ENCODE assay signal across 8 mouse cellular contexts in genomic region chr7:82752171-82753085, GRCm38 (mm10).
A peak's percentile ranks its signal among the peaks of the same experiment; 100 is the strongest.
DNase-seq lines count a peak whose midpoint lies in the region; ATAC-seq and TF ChIP-seq lines count a peak whose summit lies in the region.

No protein-coding gene starts in this region.

- peaks cover 20% of the 10 kb centered on the region for H3K4me1 ChIP-seq in heart, embryonic 12.5 days (replicated peaks)
- H3K4me1 ChIP-seq in stomach, postnatal 0 days (replicated peaks; ENCODE audit: control insufficient read depth, insufficient read depth) = peaks cover 5% of the 10 kb centered on the region; the same call in 1 of the 2 replicates

- H3K9me3 ChIP-seq in heart, embryonic 12.5 days (replicated peaks) = no peaks in the 10 kb centered on the region
- H3K9me3 ChIP-seq in stomach, postnatal 0 days (ENCODE audit: control insufficient read depth, low read length) = no peaks in the 10 kb centered on the region

- peak; percentile 37 for DNase-seq in urinary bladder, adult 18-20 months (ENCODE audit: low spot score in 2 of 2)
- DNase-seq in urinary bladder, postnatal 4 days (ENCODE audit: low spot score in 2 of 2) = no peak
- DNase-seq in kidney, postnatal 4 days = peak; percentile 56 to 66
- peak; percentile 80 for DNase-seq in stomach, postnatal 0 days (ENCODE audit: low spot score)
- DNase-seq in spleen, postnatal 14 days (ENCODE audit: low spot score in 2 of 2) = no peak
- DNase-seq in testis, postnatal 14 days (ENCODE audit: low spot score) = no peak
- no peak for DNase-seq in left cerebral cortex, adult 8-10 months (ENCODE audit: low spot score in 2 of 2)

- no peak overlapping the region for H3K9ac ChIP-seq in heart, embryonic 12.5 days
- no peak overlapping the region for H3K9ac ChIP-seq in stomach, postnatal 0 days (ENCODE audit: low read length)

- TF ChIP-seq EP300 in stomach, postnatal 0 days (optimal IDR thresholded peaks at IDR 0.05) = no peak

- ATAC-seq in heart, embryonic 12.5 days (ENCODE audit: insufficient number of reproducible peaks, low FRiP score) = 0 out of 2 replicates have a peak, but pooled peaks have one; percentile 33
- peak; percentile 87 for ATAC-seq in stomach, postnatal 0 days (ENCODE audit: low FRiP score, low TSS enrichment)

- no peaks in the 10 kb centered on the region for H3K27me3 ChIP-seq in heart, embryonic 12.5 days (replicated peaks)
- H3K27me3 ChIP-seq in stomach, postnatal 0 days (ENCODE audit: control insufficient read depth, insufficient read depth, low read length) = no peaks in the 10 kb centered on the region

- peak overlapping the region; percentile 77 for H3K27ac ChIP-seq in heart, embryonic 12.5 days (ENCODE audit: poor library complexity, severe bottlenecking)
- peak overlapping the region; percentile 74 for H3K27ac ChIP-seq in stomach, postnatal 0 days (replicated peaks)

- no peak overlapping the region for H3K4me2 ChIP-seq in heart, embryonic 12.5 days
- H3K4me2 ChIP-seq in stomach, postnatal 0 days (replicated peaks; ENCODE audit: low read depth) = peak overlapping the region; percentile 17; the same call in 1 of the 2 replicates

- H3K4me3 ChIP-seq in heart, embryonic 12.5 days = no peak overlapping the region
- no peak overlapping the region for H3K4me3 ChIP-seq in stomach, postnatal 0 days (ENCODE audit: low read depth, low read length)

- no peak for TF ChIP-seq CTCF in stomach, postnatal 0 days (IDR thresholded peaks at IDR 0.05; ENCODE audit: low read depth)

- 51% methylated on average over 8 of the region's 8 CpGs for WGBS in heart, embryonic 12.5 days
- WGBS in stomach, postnatal 0 days = 28% methylated on average over 8 of the region's 8 CpGs

- peaks cover 22% of the 10 kb centered on the region for H3K36me3 ChIP-seq in heart, embryonic 12.5 days
- H3K36me3 ChIP-seq in stomach, postnatal 0 days (ENCODE audit: control insufficient read depth, insufficient read depth, low read length) = no peaks in the 10 kb centered on the region

Comparison
In these comparisons a context has a peak if more than half of its experiments do, and no peak if none do; other contexts are left out.
1. DNase-seq: peak in urinary bladder, adult 18-20 months (2 of 2), kidney, postnatal 4 days (2 of 2) and stomach, postnatal 0 days (single experiment); none in urinary bladder, postnatal 4 days (0 of 2), spleen, postnatal 14 days (0 of 2), testis, postnatal 14 days (single experiment) and left cerebral cortex, adult 8-10 months (0 of 2).